Mouse (Mus musculus) embryo, embryonic 9.5 days (tissue): ENCODE measurements around the gene Tox2.

Experiments
- DNase-seq: peaks from one replicate; pipeline ENCODE4 v3.0.0-alpha.2; 2017; ENCODE audit errors: extremely low spot score

Tox2 gene

GRCm38 (mm10) chr2:163364785-163365541 lies 162.0 kb downstream of the Tox2 start:
- DNase-seq, result no peak

GRCm38 (mm10) chr2:163370175-163370574 lies 167.2 kb downstream of the Tox2 start:
- DNase-seq, result no peak

GRCm38 (mm10) chr2:163372627-163373026 lies 169.7 kb downstream of the Tox2 start:
- no peak for DNase-seq
